Mouse (Mus musculus) urinary bladder, adult 2 months (tissue): Measurements from ENCODE around the gene Mphosph6. TPM values are rescaled to one million over a fixed set of nuclear protein-coding genes. Genes with fewer than 3 reads are reported as not detected.

Source experiments
- DNase-seq: peaks from one replicate; pipeline ENCODE4 v3.0.0; 2022; ENCODE audit warnings: low spot score
- polyA plus RNA-seq: library from polyadenylated mRNA; depleted of rRNA; stranded (reverse); fragments of >200 nt; gene quantifications from 2 replicates; pipeline ENCODE4 v1.2.3, GENCODE M21; 2012; rRNA removed

Mphosph6 gene
- polyA plus RNA-seq = 22.3 and 23.6 TPM in 2 replicates

- DNase-seq = peak; percentile 85
These were observed at the start of gene Mphosph6 for GRCm38 (mm10) chr8:117801443-117802298. TSS of gene Mphosph6 (minus strand) at chr8:117801943.

- DNase-seq = no peak
These were observed 48.7 kb upstream of the Mphosph6 start for GRCm38 (mm10) chr8:117850420-117850819.

- no peak for DNase-seq
These were observed 46.1 kb upstream of the Mphosph6 start for GRCm38 (mm10) chr8:117847865-117848264.

DNA sequence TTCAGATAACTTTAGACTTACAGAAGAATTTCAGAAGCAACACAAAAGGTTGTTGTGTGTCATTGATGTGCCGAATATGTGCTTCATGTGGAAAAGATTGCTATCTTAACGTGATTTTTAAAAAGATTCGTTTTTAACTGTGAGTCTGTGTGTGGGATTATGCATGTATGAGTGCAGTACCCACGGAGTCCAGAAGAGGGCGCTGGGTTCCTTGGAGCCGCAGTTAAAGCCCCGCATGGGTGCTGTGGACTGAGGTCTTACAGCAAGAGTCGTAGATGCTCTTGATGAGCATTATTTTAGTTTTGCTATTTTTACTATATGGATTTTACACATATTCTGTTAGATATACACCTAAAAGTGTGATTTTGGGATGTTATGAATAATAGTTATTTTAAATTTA, 42.0 kb upstream of the Mphosph6 start:
- no peak for DNase-seq

DNA sequence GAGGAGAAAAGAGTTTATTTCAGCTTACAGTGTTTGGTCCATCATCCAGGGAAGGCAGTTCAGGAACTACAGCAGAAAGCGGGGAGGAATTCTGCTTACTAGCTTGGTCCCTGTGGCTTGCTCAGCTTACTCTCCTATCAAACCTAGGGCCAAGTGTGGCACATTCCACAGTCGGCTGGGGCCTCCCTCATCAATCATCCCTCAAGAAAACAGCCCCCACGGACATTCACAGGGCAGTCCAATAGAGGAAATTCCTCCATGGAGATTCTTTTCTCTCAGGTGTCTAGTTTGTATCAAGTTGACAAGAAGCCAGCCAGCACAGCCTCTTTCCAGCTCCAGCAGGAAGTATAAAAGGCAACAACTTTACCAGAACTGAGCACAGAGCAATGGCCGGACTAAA, 11.8 kb upstream of the Mphosph6 start:
- DNase-seq = no peak

DNA sequence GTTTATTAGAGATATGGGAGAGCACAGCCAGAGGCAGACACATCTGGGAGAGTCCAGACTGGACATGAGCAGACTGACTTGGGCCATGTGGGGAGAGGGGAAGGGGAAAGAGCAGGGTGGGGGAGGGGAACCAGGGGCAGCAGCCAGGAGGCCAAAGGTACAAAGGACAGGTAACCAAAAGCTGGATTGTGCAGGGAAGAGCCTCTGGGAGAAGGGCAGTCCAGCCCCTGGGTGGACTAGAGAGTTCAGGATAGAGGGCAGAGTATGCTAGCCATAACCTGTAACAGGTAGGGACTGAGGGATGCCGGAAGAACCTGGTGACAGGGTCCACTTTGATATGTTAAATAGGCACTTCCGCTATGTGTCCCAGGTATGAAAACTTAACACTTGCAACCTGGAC, 8.9 kb upstream of the Mphosph6 start:
- DNase-seq = no peak

DNA sequence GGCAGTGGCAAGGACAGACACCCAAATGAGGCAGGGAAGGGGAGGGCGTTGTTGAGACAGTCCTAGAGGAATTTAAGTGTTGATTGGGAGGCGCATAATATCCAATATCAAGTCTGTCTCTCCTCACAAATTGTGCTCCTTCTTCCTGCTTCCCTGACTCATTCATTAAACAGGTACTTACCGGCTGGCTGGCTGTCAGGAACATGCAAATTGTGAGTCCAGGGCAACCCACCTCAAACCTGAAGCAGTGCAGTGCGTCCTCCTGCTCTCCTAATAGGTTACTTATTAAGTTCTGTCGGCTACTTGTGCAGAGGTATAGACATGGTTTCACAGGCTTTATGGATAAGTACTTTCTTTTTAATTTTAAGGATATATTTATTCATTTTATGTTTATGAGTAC, 3.7 kb upstream of the Mphosph6 start:
- DNase-seq = no peak

DNA sequence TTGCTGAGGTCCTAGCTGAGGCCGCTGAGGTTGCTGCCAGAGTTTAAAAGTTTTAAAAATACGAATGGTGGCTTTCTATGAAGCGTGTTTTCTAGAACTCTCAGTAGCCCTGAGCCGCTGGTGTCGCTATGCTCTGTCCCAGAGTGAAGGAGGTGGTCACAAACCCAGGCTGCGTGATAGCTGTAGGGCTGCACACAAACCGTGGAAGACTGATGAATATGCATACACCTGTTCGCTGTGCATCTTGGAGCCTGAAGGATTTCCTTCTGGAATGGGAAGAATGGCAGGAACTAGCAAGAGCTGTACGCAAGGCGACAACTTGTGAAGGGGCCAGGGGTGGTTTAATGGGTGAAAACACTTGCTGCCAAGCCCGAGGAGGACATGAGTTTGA, 551 bp upstream of the Mphosph6 start:
- no peak for DNase-seq

- no peak for DNase-seq
These were observed 3.7 kb downstream of the Mphosph6 start for GRCm38 (mm10) chr8:117798066-117798465.

DNA sequence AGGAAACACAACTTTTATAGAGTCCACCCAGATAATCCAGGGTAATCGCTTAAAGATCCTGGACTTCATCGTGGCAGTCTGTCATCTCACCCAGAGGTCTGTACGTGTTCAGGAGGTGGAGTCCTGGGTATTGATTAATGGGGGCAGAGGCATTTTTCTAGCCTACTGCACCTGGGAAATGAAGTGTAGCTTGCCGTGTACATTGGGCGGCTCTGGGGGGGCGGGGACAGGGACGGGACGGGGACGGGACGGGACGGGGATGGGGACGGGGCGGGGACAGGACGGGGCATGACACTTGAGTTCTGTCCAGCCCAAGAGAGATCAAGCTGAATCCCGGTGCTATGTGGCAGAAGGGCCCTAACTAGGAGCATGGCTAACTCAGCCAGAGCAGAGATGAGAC, 5.3 kb downstream of the Mphosph6 start:
- no peak for DNase-seq

GRCm38 (mm10) chr8:117794581-117794980, 7.2 kb downstream of the Mphosph6 start:
- DNase-seq = no peak

- DNase-seq = no peak
These were observed 9.1 kb downstream of the Mphosph6 start for GRCm38 (mm10) chr8:117792616-117793144.

- DNase-seq = no peak
These were observed 15.3 kb downstream of the Mphosph6 start for GRCm38 (mm10) chr8:117786428-117786827.

DNA sequence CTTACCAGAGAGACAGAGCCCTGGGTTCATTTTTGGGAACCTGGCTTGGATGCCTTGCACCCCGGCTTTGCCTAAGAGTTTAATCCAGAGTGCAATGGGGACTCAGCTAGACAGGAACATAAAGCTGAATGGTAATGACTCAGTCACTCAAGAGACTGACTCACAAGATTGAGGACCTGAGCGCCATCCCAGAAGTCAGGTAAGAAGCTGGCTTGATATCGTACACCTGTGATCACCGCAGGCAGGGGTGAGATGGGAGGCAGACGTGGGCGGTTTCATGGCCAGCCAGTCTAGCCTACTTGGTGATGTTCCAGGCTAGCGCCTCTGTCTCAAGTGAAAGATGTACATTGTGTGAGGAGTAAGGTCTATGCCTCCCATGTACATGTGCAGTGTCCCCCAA, 18.7 kb downstream of the Mphosph6 start:
- DNase-seq = no peak

- DNase-seq = no peak
These were observed 20.2 kb downstream of the Mphosph6 start for GRCm38 (mm10) chr8:117781375-117782129.

GRCm38 (mm10) chr8:117779344-117779743, 22.4 kb downstream of the Mphosph6 start:
- no peak for DNase-seq

DNA sequence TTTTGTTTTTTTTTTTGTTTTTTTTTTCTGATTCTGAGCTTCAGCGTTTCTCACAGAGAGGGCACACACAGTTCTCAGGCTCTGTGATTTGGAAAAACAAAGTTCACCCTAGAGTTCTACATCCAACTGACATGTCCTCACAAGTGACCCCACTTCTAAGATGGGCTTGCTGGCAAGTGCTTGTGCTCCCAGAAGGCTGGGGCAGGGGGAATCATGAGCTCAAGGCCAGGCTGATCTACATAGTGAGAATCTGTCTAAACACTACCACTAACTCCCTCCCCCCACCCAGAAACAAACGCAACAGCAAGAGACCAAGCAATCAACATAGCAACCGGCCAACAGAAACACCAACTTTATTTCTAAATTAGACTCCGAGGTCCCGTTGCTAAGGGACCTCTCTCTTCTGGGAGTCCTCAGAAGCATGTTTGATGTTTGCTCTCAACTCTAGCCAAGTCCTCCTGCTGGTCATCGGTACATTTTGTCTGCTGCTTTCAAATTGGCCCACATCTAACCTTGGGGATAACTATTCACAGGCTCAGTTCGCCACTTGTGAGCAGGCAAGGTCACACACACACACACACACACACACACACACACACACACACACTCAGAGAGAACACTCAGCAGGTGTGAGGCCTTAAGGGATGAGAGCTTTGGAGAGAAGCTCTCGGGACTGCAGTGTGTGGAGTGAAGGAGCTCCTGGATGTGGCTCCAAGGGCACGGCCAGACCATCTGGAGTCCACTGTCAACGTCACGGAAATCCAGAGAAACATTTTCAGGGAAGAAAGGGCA, 23.0 kb downstream of the Mphosph6 start:
- no peak for DNase-seq

DNA sequence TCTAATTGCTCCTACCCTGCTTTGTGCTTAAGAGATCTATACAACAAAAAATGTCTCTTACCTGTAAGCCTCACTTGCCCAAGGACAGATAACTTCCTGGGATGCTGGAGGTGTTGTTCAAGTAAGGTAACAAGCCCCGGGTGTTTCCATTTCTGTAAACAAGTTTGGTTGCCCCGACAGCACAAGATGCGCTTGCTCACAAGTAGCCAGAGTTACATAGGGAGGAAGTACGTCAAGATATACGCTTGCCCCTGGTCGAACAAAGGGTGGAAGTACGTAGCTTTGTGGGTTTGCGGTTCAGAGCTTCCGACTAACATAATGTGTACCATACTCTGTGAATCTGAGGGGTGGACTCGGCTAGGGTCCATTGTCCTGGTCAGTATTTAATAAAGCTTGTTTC, 25.7 kb downstream of the Mphosph6 start:
- DNase-seq = no peak

GRCm38 (mm10) chr8:117775626-117776025, 26.1 kb downstream of the Mphosph6 start:
- DNase-seq = no peak

GRCm38 (mm10) chr8:117772597-117772996, 29.1 kb downstream of the Mphosph6 start:
- no peak for DNase-seq

DNA sequence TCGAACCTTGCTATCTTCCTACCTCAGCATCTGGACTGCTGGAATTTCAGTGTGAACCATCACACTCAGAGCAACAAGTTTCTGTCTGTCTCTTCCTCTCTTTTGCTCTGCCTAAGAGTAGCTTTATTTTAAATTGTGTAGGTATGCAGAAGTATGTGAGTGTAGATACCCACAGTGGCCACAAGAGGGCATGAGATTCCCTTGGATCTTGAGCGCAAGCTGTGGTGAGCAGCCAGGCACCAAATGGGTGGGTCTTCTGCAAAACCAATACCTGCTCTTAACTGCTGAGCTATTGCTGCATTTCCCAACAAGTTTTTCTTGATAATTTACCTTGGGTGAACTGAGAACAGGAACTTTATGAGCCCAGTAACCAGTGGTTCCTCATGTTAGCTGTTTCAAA, 29.6 kb downstream of the Mphosph6 start:
- DNase-seq = no peak
